Mouse (Mus musculus) MN1 (cell line): ENCODE data around the gene Prn.

ENCODE experiments used
- DNase-seq: peaks from one replicate; pipeline ENCODE4 v3.0.0-alpha.2; 2016; ENCODE audit warnings: low spot score

Gene Prn

DNA sequence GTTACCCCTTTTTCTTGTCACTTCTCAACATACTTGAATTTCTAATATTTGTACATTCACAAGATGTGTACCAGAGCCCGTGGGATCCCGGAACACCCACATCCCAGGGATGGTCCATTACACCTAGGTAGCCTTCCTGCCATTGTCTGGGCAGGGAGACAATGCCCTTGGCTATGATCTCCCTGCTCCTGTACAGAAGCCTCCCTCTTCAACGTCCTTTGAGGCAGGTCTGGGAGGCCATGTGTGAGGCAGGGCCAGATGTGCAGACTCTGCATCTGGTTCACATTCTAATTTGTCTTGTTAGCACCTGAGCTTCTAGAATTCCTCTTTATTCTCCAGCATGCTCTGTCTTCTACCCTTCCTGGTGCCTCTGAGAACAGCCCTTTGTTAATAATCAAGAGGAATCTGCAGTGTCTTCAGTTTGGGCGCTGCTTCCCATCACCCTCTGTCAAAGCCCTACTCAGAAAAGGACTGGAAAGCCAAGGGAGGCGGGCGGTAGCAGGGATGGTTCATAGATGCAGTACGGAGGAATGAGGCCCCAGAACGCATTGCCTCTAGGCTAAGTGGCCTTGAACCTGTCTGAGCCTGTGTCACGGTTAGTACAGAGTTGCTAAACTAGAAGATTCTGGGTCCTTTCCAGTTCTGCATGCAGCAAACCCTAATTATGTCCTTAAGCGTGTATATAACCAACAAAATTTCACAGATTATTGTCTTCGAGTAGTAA, 39.3 kb downstream of the Prn start:
- no peak for DNase-seq

DNA sequence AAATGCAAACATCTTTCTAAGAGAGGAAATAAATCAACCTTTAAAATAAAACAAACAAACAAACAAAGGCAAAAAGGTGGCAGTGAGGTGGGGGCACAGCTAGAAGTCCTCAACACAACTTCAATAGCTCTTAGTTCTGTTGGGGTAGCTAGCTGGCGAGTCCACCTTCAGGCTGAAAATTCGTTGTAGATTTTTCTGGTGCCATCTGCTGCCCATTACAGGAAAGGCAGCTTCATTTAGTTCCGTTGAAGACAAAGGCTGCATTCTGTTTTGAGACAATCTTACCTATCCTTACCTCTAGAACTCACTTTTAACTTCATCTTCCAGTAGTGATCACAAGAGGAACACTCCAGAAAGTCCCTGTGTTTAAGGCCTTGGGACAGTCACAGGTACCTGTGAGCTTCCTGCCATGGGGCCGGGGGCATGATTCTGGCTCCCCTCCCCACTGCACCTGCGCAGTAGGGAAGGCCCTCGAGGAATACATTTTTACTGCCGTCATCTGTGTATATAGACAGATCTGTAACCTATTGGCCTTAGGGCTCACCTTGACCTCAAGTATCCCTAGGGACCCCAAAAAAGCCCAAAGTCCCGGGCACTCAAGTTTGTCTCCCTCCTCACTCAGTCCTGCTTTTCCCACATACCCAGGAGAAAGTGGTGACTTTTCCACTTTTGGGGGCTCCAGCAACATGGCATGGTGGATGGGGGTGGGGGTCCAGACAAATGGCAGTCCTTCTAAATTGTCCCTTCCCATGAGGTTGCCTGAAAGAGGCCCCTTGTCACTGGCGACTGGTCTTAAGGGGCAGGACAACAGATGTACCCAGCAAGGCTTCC, 40.2 kb downstream of the Prn start:
- peak; percentile 60 for DNase-seq

DNA sequence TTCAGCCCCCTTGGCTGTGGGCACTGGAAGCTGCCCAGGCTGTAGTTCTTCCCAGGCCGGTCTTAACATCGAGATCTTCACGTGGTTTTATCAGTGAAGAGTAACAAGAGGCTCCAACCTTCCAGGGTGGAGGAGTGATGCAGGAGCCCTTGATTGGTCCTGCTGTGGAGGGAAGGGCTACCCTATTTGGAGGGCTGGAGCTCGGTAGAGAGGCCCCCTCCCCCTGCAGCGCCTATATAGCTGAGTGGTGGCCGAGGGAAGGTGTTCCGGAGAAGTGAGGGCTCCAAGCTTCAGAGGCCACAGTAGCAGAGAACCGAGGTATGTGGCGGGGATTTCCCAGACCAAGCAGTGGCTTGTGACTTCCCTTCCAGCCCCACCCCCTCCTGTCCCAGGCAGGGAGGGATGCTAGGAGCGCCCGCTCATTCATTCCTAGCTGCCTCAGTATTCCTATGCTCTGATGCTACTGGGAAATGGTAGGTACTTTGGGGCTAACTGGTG, 40.9 kb downstream of the Prn start, which contains the start of gene Prnd:
Gene Prnd, plus strand, starts transcription at position 264 of the 498 bp plus-strand sequence.
- DNase-seq: no peak

DNA sequence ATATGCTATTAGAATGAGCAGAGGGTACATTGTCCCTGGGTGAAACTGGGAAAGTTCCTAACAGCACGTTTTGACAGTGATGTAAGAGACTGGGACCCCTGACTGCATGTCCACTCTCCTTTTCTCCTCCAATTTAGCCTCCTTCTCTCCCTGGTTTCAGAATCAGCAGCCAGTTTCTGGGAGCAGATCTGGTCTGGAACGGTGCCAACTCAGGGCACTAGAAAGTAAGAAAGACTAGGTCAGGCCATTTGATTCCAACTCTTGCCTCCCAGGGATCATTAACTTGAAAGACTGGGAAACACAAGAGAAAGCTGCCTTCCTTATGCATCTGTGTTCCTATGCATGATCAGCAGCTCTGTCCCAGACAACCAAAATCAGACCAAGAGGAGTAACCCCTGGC, 42.7 kb downstream of the Prn start:
- no peak for DNase-seq

DNA sequence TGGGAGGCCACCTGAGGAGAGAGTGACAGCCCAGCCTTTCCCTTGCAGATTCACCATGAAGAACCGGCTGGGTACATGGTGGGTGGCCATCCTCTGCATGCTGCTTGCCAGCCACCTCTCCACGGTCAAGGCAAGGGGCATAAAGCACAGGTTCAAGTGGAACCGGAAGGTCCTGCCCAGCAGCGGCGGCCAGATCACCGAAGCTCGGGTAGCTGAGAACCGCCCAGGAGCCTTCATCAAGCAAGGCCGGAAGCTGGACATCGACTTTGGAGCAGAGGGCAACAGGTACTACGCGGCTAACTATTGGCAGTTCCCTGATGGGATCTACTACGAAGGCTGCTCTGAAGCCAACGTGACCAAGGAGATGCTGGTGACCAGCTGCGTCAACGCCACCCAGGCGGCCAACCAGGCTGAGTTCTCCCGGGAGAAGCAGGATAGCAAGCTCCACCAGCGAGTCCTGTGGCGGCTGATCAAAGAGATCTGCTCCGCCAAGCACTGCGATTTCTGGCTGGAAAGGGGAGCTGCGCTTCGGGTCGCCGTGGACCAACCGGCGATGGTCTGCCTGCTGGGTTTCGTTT, 43.3 kb downstream of the Prn start:
- no peak for DNase-seq

DNA sequence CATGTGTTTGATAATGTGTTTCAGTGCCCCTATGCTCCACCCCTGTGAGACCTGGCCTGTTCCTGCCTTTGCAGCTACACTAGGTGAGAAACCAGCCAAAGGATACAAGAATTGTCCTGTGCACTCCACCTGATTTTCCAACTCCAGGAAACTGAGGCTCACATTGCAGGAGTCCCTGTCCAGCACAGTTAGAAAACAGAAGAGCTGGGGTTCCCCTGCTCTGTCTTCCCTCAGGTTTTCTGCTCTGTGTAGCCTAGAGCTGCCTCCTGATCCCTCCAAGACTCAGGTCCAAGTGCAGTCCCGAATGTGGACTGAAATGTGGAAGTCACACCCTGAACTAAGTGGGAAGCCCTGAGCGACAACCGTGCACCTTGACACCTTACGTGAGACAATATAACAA, 44.0 kb downstream of the Prn start:
- no peak for DNase-seq

DNA sequence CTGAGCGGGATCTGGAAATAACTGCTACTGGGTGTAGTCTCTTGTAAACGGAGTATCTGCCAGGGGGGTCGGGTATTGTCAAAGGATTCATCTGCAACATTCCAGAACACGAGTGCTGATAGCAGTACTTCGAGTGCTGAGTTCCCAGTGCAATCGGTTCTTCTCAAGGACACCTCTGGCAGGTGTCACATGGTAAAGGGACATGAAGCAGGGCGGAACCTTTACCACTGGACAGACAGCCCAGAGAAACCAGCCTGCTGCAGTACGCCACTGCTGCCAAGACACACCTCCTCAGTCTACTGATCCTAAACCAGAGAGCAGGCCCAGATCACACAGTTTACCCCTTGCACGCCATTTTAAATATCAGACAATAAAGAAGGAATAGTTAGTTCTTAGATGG, 45.1 kb downstream of the Prn start:
- DNase-seq: no peak

DNA sequence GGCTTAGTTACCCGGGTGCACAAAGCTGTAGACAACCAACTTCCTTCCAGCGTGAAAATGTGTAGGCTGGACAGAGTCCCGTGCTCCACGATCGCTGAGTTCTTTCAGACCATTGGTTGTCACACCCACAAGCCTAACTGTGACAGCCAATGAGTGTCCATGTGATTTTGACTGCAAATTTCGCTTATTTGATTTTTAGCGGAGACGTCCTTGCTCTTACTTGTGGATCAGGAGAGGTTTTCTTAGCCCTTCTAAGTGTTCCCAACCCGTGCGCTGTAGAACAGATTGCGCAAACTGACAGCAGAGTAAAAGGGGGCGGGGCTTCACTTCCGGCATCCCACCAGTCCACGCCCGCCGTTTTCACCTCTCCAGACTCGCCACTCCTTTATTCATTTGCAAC, 45.5 kb downstream of the Prn start:
- DNase-seq: no peak

DNA sequence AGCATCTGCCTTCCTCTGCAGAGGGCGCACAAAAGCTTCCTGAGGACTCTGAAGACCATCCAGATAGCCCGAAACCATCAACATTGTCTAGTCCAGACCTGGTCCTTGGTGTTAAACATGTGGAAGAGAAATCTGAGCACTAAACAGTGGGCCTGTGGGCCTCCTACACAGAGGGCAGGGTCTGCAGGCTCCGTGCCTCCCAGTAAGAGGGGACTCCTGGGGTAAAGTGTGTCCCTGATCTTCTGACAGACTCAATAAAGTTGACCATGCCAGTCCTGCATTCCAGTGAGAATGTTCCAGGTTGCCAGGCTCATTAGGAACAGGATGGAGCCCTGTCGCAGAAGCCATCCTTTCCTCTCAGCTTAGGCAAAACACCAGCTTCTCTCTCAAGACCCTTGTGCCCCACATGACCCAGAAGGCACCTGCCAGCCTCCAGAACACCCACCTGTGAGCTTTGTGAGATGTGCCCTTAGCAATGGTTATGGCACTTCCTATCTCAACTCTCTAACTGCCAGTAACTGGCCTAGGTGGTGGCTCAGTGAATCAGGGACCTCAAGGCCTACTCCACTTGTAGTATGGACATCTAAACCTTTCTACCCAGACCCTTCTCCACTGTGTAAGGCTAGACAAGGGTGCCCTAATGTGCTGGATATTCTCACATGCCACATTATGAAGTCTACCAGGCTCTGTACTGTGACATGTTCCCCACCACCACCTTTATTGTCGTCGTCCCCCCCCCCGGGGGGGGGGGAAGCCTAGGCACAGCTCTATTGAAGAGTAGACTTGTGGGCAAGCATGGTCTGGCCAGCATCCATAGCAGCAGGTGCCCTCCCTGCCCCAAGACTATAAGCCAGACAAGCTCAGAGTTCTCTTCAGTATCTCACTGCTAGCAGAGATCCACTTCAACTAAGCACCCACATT, 46.8 kb downstream of the Prn start:
- DNase-seq: no peak

DNA sequence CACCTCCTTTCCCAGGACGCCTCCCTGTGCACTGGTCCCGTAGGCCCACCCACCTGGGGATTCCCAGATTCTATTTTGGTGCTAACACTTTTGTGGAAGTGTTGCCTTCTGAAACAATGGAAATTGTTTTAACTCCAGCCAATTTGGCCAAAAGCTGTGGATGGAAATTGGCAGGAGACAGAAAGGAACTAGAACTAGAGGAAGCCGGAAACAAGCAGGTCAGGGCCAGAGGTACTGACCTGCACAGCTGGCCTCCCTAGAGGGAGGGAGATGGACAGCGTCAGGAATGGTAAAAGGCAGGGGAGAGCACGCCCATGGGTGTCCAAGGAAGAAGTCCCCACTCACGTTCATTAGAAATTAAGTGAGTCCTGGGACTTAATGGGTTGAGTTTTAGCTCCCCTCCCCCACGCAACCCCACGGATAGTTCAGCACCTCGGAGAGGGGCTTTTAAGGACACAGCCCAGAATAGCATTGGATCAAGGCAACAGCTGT, 48.0 kb downstream of the Prn start:
- no peak for DNase-seq

DNA sequence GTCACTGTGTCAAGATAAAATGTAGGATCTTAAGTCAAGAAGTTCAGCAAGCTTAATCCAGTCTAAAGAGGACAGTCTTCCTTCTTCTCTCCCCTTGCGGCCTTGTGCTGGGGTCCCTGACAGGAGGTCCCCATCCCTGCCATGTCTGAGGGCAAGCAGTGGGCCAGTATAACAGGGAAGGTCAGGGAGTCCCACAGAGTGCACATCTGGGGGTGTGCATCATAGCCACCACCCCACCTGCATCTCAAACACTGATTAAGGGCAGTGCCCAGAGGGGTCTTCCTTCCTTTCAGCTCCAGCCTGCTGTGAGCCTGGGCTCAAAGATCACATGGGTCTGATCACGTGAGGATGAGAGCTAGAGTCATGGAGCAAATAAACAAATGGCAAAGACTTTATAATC, 51.9 kb downstream of the Prn start:
- DNase-seq: no peak

DNA sequence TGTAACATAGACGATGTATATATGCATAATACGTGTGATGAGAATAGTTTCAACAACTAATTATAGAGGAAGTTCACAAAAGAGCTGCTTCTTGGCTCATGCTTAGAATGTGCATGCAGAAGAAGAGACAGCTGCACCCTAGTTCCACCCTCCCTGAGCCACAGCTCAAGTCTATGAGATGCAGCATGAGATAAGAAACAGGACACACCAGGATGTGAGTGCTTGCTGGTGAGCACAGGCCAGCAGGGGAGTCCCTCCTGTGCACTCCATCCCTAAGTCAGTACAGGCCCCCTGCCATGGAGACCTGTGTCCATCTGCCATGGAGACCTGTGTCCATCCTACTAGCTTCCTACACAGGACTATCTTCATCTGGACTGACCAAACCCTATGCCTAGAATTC, 60.8 kb downstream of the Prn start:
- DNase-seq: no peak

DNA sequence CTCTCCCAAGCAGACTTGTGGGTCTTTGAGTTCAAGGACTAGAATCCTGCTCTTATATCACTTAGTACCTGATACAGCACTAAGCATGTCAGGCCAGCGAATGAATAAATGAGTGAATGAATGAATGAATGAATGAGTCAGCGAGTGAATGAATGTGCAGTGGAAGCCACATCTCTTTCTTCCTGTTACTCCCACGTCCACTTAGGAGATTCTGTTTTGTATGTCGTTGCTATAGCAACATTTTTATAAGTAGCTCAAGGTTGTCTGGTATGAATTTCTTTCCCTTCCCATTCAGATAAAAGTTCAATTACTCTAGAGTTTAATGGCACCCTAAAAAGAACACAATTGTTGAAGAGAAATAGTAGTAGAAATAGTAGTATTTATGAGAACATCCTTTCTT, 61.3 kb downstream of the Prn start:
- DNase-seq: no peak

DNA sequence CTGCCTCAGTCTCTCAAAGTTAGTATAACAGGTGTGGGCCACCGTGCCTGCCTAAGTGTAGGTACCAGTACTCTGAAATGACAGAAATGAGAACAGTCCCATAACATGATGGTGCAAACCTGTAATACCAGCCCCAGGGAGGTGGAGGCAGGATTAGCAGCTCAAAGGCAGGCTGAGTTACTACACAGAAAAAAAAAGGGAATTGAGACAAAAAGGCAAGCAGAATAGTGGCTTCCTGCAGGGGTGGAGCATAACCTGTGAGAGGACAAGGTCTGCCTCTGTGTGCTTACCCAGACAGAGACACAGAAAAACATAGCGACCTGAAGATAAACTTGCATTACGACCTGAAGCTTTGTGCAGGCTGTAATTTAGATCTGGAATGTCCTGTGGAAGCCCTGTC, 66.9 kb downstream of the Prn start:
- DNase-seq: no peak

DNA sequence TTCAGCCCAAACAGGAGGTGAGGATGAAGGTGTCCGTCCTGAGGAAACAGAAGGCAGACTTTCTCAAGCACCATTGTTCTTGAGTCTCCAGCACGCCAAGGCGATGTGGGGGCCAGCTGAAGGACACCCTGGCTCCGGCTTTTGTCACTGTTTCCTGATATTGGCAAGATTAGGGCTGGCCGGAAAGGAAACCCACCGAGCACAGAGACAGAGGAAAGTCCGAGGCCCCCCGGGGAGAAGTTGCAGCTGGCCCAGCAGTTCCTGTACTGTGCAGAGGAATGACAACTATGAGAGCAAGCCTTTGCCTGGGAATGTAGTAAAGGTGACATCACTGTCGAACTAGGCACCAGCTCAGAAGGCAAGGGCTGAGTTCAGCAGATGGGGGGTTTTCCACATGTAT, 71.1 kb downstream of the Prn start:
- DNase-seq: no peak

DNA sequence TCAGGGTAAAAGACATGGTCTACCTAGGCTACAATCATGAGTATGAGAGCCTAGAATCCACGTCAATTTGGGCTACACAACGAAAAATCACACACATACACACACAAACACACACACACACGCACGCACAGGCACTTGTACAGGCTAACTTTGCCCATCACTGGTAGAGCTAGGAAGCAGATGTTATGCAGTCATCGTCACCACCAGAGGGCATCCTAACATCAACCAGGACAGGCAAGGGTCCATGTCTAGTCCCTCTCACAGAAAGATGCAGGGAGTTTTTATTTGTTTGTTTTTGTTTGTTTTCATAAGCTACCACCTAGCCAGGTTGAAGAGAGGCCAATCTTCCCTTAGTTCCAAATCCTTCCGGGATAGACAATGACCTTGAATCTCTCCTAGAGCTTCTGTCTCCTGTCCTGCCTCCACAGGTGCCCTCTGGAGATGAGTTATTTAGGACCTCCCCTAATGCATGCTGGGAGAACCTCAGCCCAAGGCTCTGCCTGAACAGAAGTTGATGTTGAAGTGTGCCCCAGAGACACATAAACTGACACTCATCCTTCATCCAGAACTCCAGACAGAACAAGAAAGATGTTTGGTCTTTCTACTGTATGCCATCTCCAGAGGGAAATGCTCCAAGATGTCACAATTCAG, 72.9 kb downstream of the Prn start:
- peak; percentile 65 for DNase-seq

DNA sequence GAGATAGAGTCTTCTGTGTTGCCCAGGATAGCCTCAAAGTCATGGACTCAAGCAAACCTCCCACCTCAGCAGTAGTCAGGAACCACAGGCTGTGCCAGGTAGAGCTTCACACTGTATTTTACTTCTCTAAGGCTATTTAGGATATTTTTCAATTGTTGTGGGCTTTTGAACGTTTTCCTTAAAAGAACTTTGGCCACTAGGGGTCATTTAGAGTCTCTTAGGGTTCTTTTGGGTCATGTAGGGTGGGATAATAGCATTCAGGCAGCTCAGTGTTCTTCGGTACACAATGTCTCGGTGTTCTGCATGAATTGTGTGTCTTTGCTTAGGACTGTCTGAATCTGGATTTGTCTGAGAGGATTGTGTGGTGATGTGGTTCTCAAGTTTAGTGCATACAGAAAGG, 78.2 kb downstream of the Prn start:
- no peak for DNase-seq

DNA sequence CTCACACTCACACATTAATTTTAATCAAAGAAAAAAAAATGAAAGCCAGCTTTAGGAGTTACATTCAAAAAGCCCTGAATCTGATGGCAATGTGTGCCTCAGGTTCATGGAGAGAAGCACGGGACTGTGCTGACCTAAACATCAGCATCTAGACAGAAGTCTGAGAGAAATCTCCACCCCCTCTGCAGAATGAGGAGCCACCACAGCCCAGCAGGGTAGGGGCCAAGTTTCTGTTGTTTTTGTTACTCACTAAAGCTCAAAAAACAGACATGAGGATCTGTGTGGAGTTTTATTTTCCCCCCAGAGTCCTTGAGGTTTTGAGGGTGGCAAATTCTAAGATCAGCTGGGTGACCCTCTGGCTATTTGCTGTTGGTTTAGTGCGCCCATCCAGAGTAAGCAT, 78.8 kb downstream of the Prn start:
- no peak for DNase-seq

DNA sequence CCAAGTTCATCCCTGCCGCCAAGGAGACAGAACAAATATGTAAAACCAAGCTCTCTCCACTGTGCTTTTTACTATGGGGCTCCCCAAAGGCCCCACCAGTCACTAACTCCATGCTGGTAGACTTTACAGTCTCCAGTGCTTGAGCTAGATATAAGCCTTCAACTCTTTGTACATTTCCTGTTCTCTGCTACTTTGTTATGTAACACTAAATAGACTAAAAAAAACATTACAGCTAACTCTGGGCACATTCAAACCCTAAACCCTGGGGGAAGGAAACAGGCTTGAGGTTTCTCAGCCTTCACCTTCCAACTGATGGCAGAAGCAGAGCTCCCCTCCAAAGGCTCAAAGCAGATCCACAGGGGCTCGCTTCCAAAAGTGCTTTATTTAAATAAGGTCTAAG, 82.7 kb downstream of the Prn start:
- DNase-seq: no peak

DNA sequence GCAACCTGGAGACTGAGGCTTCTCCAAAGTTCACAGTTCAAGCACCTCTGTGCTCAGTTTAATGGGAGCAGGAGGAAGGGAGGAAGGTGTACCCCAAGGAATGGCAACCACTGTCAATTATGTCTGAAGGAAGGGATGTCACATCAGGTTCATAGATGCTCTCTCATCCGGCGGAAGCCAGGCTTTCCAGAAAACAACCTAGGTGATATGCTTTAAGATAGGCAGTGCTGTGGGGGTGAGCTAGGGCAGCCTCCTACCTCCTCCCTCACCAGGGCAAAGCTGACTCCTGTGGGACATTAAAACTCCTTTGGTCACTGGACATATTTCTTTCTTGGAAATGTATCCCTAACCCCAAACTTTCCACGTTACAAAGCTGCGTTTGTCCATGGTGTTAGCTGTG, 83.4 kb downstream of the Prn start:
- no peak for DNase-seq

DNA sequence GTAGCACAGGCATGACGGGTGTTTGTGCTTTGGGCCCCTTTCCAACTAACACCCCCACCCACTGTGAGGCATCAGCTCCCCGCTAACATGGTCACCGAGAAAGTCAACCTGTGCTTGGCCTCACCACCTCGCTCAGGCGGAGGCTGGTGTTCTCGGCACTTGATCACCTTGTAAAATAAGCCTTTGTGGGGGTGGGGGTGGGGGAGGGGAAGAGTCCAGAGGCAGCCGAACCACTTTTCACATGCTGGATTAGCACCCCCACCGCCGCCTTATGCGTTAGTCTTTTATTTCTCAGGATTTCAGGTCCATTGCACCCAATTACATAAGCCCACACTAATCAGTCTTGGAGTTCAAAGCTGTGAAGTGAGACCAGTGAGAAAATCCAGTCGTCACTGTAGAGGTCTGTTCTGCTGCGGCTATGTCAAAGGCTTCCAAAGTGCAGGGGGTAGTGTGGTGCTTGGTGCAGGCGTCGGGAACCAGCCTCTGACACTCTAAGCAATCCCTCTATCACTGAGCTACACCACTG, 83.9 kb downstream of the Prn start:
- DNase-seq: no peak
